Mouse (Mus musculus): Measurements from ENCODE around the gene Ppil1.
"Not testable (repeated sequence)": the region's sequence is repeated elsewhere in the genome, so short reads cannot be mapped to it uniquely, and the experiment has no call there.

The Ppil1 gene

DNA sequence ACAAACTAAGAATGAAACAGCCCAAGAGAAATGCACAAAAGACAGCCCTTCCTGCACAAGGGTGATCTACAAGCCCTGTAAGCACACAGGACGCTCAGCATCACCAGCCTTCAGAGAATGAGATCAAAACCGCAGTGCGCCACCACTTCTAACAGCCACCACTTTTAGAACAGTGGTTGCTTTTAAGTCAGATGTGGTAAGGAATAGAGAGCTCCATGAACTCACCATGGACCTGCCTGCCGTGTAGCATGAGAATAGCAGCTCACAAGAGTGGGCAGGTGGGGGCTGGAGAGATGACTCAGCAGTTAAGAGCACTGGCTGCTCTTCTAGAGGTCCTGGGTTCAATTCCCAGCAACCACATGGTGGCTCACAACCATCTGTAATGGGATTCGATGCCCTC, 16.4 kb upstream of the Ppil1 start:
- no peak for DNase-seq

DNA sequence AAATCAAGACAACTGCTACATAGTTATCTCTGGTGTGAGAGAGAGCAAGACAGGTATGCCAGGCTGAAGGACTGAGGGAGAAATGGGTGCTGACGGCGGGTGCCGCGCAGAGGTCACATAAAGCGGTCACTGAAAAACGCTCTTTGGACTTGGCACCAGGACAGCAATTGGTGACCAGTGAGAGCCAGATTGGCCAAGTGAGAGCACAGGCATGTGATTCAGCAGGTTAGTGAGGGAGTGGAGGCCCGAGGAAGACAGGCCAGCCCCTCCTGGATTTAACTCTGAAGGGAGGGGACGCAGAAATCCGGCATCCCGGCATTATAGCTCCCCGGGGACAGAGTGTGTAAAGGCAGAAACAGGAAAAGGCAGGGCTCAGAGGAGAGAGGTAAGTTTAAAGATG, 9.9 kb upstream of the Ppil1 start:
- peak; percentile 29 for DNase-seq

DNA sequence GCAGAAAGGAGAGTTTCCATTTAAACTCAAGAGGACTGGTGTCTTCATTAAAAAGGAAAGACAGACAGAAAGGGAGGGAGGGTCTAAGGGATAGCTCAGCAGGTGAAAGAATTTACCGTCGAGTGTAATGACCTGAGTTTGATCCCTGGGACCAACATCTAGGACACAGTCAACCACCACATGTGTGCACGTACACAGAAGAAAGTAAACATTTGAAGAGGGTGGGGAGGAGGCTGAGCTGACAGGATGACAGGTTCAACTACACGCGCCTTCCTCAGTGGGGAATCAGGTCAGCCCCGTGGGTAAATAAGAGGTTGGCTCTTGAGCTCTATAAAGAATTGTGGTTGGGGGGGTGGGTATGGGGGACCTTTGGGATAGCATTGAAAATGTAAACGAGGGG, 9.2 kb upstream of the Ppil1 start:
- DNase-seq: no peak

DNA sequence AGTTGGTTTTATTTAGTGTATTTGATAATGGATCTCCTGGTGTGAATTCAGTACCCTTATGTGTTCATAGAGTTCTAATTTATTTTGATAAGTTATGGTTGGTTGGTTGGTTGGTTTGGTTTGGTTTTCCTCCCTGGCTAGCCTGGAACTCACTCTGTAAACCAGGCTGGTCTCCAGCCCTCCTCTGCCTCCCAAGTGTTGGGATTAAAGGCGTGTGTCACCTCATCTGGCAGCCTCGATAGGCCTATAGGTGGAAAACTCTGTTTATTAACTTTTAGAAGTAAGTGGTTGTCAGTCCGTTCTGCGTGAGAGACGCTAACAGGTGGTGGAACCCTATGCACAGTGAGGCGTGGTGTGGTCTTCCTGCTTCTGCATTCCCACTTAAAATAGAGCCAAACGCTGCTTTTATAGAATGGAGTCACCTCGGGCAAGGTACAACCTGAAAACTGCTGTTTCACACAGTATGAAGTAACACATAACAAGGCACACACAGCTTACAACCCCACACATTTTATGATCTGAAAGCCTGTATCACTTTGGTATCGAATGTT, 6.2 kb upstream of the Ppil1 start:
- DNase-seq: no peak

DNA sequence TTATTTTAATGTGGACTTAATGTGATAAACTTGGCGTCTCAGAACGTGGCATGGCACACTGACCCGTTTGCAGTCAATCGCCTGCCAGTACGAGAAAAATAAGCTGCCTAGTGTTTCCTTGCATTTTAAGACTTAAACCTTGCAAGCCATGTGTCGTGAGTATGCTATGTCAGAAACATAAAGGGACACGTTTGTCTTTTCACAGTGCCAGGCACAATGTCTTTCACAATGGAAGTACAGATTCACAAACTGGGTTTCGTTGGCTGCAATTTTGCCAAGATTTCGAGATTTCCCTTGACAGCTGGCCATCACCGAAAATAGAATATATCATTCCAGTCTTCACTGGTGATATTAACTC, 5.3 kb upstream of the Ppil1 start:
- no peak for DNase-seq

DNA sequence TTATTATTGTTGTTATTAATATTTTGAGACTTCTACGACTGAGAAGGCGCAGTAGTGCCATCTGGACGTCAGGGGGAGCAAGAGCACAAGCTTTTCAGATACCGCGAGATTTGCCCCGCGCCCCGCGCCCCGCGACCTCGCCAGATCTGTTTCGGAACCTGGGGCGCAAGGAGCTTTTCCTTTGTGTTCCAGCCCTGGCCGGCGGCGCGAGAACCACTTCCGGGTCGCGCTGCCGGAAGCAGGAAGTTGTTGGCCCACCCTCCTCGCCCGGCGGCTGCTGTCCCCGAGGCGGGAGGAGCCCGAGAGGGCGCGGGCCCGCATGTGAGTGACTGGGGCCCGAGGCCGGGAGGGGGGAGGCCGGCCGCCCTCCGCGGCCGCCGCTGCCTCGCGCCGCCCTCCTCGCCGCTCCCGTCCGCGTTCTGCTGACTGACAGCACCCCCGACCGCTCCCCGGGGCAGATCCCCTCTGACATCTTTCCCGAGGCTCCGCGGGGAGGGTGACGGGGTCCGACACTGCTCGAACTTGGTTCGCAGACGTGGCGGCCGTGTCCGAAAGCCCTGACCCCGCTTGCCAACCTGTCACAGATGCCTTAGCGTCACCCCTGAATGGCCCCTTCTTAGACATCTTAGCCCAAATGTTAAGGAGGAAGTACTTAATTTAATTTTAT, 4.8 kb upstream of the Ppil1 start, which contains the start of gene BC004004:
BC004004 (plus strand) TSS at position 107 of the 667 bp plus-strand sequence.
- DNase-seq: peak; percentile 97

DNA sequence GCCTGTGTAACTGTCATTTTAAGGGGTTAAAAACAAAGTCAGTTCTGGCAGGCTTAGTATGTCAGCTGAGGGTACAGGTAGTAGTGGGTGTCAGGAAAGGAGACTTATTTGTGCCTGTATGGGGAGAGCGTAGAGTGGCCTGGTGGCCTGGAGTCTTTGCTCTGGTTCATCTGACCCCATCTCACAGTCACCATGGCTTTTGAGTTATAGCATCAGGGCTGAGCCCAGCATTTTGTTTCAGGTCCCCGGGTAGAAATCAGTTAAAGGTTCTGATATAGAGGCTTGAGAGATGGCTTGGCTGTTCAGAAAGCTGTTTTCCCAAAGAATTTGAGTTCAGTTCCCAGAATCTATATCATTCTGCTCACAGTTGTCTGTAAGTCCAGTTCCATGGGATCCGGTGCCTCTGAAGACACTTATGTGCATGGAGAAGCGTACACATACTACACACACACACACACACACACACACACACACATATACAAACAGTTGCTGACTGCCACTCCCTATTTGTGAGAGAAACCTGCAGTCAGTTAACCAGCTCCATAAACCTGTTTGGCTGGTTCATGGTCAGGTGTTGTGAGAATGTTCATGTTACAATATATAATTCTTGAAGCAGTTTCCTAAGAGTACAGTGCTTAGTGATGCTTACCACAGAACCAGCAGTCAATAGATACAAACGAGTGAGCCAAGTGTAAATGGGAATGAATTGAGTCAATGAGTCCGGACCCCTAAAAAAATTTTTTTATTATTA, 4.1 kb upstream of the Ppil1 start:
- no peak for DNase-seq

DNA sequence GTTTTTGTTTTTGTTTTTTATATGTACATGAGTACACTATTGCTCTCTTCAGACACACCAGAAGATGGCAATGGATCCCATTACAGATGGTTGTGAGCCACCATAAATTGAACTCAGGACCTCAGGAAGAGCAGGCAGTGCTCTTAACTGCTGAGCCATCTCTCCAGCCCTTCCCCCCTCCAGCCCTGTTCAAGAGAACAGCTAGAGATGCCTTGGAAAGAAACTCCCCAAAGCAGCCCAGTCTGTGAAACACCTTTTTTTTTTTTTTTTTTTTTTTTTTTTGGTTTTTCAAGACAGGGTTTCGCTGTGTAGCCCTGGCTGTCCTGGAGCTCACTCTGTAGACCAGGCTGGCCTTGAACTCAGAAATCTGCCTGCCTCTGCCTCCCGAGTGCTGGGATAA, 3.1 kb upstream of the Ppil1 start:
- DNase-seq: not testable (repeated sequence)

DNA sequence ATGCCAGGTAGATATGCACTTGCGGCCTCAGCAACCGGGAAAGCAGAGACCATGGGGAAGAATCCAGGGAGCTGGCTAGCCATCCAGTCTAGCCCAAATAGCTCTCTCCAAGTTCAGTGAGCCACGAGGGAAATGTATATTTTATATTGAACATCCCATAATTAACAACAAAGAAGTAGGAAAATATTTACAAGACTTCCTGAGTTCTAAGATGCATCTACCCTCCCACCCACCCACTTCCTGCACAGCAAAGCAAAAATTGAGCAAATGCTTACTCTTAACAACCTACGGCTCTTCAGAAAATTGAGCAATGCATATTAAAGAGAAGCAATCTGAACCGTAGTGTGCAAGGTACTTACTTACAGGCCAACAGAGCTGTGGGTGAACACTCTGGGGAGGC, 774 bp upstream of the Ppil1 start:
- DNase-seq: no peak

DNA sequence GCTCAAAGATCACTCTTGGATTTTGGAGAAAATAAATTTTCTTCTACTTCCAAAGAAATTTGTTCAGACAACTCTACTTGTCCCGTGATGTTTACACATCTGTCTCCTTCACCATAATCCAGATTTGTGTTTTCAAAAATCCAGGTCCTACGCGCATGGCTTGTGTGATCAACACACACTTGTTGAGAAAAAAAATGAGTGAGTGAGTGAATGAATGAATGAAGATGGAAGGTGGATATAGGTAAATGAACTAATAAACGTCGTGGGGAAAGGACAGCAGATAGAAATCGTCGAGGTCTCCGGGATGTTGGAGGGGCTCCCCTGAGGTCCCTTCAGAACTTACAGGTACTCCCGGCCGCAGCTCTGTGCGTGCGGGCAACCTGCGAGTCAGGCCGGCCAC, 569 bp downstream of the Ppil1 start:
- DNase-seq: no peak

DNA sequence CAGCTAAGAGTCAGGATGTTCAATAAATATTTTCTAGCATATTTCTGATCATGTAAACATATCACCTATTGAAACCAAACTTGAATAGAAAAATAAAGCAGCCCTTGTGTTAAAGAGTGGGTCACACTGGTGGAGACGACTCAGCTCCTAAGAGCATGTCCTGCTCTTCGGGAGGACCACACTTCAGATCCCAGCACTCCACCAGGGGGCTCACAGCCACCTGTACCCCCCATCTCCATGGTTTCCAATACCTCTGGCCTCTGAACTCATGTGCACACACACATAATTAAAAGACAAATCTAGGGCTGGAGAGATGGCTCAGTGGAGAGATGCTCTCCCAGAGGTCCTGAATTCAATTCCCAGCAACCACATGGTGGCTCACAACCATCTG, 1.7 kb downstream of the Ppil1 start:
- DNase-seq: no peak

DNA sequence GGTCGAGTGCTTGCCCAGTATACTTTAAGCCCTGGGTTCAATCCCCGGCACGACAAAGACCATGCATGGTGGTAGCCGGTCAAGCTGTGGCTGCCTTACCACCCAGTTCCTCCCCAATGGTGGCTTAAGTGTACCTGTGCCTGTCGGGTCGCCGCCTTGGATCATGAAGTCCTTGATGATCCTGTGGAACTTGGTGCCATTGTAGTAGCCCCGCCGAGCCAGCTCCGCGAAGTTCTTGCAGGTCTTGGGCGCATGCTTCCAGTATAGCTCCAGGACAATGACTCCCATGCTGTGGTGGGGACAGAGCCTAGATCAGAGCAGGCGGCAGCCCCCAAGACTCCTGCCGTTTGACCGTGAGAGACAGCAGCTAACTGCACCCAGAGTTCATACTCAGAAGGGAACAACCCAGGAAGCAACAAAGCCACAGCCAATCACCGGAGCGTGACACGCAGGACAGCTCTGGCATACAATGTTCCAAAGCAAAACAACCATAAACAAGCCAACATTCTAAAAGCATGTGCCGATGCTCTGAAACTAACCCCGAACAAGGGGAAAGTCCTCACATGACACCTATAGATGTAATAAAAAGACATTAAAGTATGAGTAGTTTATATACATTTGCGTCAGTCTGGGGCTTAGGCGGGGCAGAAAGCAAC, 2.3 kb downstream of the Ppil1 start:
- no peak for DNase-seq

DNA sequence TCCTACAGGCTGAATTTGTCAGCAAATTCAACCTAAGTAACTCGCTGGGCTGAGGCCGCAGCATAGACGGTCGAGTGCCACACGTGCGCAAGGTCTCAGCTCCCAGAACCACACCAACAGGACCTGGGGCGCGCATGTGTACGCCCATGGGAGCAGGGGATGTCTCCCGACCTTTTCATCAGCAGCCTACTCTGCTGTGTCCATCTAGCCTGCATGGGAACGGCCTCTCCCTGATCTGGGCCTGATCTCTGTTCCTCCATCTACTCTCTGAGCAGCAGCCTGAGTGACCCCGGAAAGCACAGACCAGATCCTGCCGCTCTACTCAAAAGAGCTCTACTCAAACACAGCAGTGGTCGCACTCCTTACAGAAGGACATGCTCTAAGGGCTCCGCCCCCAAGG, 3.5 kb downstream of the Ppil1 start:
- DNase-seq: no peak

DNA sequence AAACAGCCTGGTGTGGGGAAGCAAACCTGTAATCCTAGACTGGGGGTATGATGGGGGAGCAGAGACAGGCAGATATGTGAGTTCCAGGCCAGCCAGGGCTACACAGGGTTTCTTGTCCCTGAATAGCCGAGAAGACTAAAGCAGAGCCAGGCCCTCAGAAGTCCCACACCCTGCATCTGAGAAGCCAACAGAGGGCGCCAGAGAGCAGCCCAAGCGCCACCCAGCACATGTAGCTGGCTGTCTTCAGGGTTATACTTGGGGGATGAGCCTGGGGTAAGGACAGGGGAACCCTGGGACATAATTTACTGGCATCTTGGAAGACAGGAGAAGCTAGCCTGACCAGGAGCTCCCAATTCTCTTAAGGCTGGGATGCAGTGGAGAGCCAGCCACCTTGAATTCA, 4.5 kb downstream of the Ppil1 start:
- peak; percentile 83 for DNase-seq

DNA sequence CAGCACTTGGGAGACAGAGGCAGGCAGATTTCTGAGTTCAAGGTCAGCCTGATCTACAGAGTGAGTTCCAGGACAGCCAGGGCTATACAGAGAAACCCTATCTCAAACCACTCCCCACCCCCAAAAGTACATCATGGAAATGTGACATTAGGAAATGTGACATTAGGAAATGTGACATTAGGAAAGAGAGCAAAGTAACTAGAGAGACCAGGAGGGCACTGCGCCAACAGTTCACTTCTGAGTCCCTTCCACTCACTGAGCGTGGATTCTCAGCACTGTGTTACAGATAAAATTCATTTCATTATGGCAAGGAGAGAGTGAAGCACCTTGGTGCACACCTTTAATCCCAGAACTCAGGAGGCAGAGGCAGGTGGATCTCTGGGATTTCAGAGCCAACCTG, 5.1 kb downstream of the Ppil1 start:
- DNase-seq: no peak

DNA sequence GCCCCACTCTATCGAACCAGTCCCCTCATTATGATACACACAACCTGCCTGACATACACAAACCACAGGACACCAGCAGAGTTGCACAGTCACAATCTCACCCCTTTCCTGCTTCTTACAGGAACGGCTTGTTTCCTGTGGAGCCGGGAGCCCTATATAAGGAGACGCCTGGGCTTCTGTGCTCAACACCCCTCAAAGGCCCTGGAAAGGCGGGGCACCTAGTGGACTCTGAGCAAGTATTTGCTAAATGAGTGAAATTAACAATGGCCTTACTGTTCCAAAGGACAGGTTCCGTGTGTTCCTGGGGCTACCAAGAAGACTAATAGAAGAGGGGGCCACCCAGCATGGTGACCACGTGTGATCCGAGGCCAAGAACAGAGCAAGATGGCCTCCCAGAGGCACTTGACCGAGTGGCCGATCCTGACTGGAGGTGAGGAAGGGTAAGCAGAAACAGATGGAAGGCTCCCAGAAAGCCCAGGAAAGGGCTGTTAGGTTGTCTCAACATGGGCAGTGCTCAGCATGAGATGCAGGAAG, 5.9 kb downstream of the Ppil1 start:
- no peak for DNase-seq

DNA sequence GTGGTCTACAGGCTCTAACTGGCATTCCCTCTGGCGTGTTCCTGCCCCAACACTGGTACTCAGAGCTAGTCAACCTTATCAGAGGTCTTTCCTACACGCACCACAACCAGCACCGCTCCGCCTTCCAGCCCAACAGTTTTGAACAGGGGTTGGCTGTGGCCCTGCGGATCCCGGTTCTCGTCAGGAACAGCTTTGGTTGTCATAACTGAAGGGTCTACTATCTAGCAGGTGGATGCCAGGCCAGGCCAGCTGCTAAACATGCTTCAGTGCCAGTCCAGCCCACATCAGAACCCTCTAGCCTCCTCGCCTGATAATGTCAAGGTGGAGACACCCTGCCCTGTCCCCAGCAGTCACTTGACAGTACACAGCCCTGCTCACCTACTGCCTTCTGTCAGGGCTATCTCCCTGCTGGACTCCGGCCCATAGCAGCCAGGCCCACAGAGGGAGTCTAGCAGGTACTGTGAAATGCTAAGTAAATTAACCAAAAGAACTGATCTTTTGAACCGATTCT, 6.9 kb downstream of the Ppil1 start:
- DNase-seq: no peak

DNA sequence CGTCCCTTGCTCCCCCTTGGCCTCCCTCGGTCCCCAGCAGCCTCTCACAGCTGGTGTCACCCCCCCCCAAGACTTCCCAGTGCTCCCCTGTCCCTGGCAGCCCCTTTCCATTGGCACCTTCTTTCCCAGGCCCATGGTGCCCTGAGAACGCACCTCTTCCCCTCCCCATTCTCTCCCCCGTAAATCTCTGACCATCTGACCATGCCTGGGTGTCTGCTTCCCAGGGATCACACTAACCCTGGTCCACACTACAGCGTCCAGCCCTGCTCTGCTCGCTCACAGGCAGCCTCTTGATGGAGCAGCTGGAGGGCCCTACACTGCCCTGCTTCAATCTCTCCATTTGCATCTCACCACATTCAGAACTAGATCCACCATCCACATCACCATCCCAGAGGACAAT, 7.5 kb downstream of the Ppil1 start:
- no peak for DNase-seq

DNA sequence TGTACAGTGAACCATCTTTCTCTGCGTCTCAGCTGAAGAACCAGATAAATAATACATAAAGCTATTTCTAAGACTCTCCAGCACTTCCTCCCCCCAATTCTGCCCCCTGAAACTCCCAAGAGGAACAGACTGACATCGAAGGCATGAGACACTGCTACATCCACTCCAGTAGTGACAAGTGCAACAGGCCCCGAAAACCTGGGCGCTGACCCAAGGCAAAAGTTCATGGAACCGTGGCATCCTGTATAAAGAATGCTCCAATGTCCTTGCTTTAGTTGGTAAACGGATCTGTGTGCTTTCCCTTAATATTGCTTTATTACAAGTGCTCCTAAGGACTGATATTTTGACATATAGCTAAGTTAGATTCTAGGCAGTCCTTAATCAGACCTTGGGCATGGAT, 9.2 kb downstream of the Ppil1 start:
- DNase-seq: not testable (repeated sequence)

DNA sequence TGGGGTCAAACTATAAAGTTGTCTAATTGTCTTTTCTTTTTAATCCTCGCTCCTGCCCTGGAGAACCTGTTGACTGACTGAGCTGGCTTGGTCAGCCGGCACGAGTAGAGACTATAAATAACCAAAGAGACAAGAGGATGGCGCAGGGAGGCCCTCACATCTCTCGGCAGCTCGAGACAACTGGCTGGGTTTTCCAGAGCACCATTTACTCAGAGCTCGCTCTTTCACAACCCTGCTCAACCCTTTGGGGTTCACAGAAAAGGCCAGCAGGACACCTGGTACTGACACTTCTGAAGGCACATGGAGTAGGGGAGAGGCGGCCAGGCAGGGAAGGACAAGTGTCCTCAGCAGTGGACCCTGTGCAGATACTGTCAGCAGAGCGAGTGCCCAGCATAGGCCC, 10.3 kb downstream of the Ppil1 start:
- DNase-seq: no peak

DNA sequence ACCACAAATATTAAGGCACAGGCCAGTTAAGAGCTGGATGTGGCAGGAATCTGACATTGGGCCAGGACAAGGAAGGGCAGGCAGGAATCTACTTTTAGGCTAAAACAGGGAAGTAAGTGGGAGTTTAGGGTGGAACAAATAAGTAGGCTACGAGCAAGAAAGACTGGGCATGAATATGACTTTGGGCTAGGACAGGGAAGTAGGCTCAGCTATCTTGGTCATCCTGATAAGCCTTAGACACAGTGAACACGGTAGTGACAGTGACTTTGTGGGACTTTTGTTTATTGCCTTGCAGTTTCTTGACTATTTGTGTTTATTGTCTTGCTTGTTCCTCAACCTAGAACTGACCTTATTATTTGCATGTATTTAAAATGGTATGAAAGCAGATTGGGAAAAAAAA, 10.8 kb downstream of the Ppil1 start:
- no peak for DNase-seq

DNA sequence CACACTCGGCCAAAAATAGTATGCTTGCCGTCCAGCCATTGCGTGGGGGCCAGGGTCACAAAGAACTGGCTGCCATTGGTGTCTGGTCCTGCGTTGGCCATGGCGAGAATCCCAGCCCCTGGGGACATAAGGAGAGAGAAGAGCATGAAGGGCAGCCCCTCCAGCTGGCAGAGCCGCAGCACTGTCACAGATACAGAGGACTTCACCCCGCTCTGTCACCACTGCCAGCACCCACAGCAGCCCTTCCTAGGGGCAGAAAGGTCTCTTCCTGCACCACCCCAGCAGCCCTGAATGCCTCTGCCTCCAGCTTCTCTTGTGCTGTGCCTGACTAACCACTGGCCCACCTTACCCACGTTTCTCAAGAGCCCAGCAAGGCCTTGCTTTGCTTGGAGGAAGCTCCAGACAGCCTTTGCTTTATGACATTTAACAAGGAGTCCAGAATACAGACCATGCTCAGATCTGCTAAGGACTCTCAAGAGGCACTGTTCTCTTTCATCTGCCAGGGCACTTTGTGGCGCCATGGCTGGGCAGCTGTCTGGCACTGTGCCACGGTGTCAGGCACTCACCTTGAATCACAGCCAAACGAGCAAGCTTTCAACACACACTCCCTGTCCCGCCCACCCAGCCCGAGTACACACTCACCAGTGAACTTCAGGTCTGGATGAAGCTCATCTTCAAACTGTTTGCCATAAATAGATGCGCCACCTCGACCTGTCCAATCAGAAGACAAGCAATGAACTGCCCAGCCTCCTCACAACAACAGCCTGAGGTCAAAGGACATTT, 12.2 kb downstream of the Ppil1 start:
- DNase-seq: no peak

DNA sequence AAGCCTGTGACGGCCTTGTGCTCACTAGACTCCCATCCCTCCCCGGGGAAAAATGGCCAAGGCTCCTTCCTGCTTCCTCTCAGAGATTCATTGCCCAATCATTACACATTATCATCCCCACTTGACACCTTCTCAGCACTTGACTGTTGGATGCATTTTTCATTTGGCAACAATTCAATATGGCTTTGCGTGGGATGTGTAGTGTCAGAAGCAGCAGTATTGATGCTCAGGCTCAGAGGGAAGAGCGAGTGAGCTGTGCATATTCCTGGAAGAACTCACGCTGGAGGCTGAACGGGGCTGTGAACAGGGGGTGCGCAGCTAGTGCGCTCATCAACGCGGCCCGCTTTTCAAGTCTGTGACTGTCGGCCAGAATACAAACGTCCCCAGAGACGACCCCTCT, 13.0 kb downstream of the Ppil1 start:
- not testable (repeated sequence) for DNase-seq
